In genomic region chr19:45177004-45177737, GRCm38 (mm10) we compare ENCODE assay signal across 8 mouse cellular contexts. TPM values are rescaled to one million over a fixed set of nuclear protein-coding genes. Genes with fewer than 3 reads are reported as not detected.
A peak's percentile ranks its signal among the peaks of the same experiment; 100 is the strongest.
DNase-seq lines count a peak whose midpoint lies in the region; ATAC-seq and TF ChIP-seq lines count a peak whose summit lies in the region.

No protein-coding gene starts in this region.

- H3K9ac ChIP-seq in intestine, postnatal 0 days (ENCODE audit: low read depth, low read length) = no peak overlapping the region
- H3K9ac ChIP-seq in limb, embryonic 12.5 days (replicated peaks) = no peak overlapping the region
- no peak overlapping the region; the same call in 1 of the 2 replicates for H3K9ac ChIP-seq in midbrain, embryonic 13.5 days (replicated peaks)

- H3ac ChIP-seq in C2C12 (ENCODE audit: control insufficient read depth, insufficient read length, low read depth) = no peak overlapping the region

- H3K79me3 ChIP-seq in C2C12 (ENCODE audit: low read depth) = no peaks in the 10 kb centered on the region

- no peaks in the 10 kb centered on the region for H3K9me3 ChIP-seq in intestine, postnatal 0 days (ENCODE audit: control insufficient read depth)
- H3K9me3 ChIP-seq in limb, embryonic 12.5 days = no peaks in the 10 kb centered on the region
- no peaks in the 10 kb centered on the region for H3K9me3 ChIP-seq in midbrain, embryonic 13.5 days

- peak overlapping the region; percentile 32 for H3K4me2 ChIP-seq in intestine, postnatal 0 days (replicated peaks; ENCODE audit: low read depth)
- peak overlapping the region; percentile 34 for H3K4me2 ChIP-seq in limb, embryonic 12.5 days
- H3K4me2 ChIP-seq in midbrain, embryonic 13.5 days (replicated peaks) = peak overlapping the region; percentile 39

- no peaks in the 10 kb centered on the region for H3K36me3 ChIP-seq in C2C12 (ENCODE audit: control insufficient read depth, insufficient read depth)
- no peaks in the 10 kb centered on the region for H3K36me3 ChIP-seq in intestine, postnatal 0 days (ENCODE audit: control insufficient read depth, insufficient read depth)
- no peaks in the 10 kb centered on the region for H3K36me3 ChIP-seq in limb, embryonic 12.5 days
- H3K36me3 ChIP-seq in midbrain, embryonic 13.5 days = no peaks in the 10 kb centered on the region
- H3K36me3 ChIP-seq in splenic B cell, adult 2 months (ENCODE audit: control insufficient read depth, insufficient read depth, low read length, poor library complexity, severe bottlenecking) = no peaks in the 10 kb centered on the region

- intact Hi-C loops in gastrocnemius, postnatal 36 days (cut with DNase I) = loop anchor here (5.0 kb wide), 1 partner anchor 370 kb away; no protein-coding TSS in a partner anchor

- no peak for ATAC-seq in intestine, postnatal 0 days
- ATAC-seq in limb, embryonic 12.5 days (ENCODE audit: insufficient number of reproducible peaks, insufficient read depth, low FRiP score, low TSS enrichment, low read depth) = no peak
- ATAC-seq in midbrain, embryonic 13.5 days = peak; percentile 80

- peak; percentile 83 for DNase-seq in adrenal gland, postnatal 14 days
- peak; percentile 69 for DNase-seq in embryo, embryonic 11.5 days (ENCODE audit: low read depth, low spot score)
- DNase-seq in gastrocnemius, postnatal 36 days = peak; percentile 55 to 60
- peak; percentile 71 for DNase-seq in splenic B cell, adult 2 months (ENCODE audit: low read depth, low spot score)

- no peaks in the 10 kb centered on the region for H3K4me1 ChIP-seq in intestine, postnatal 0 days (replicated peaks; ENCODE audit: control insufficient read depth, insufficient read depth, low read length)
- no peaks in the 10 kb centered on the region; the same call in 1 of the 2 replicates for H3K4me1 ChIP-seq in limb, embryonic 12.5 days (replicated peaks)
- 0 out of 2 replicates have a peak, but pooled peaks cover 4% of the 10 kb centered on the region for H3K4me1 ChIP-seq in midbrain, embryonic 13.5 days (replicated peaks)

- H3K79me2 ChIP-seq in C2C12 (ENCODE audit: control insufficient read depth, insufficient read depth) = no peaks in the 10 kb centered on the region

- no peak overlapping the region for H3K4me3 ChIP-seq in C2C12 (ENCODE audit: insufficient read depth, poor library complexity, severe bottlenecking)
- no peak overlapping the region for H3K4me3 ChIP-seq in intestine, postnatal 0 days (ENCODE audit: low read depth, low read length)
- no peak overlapping the region for H3K4me3 ChIP-seq in limb, embryonic 12.5 days (replicated peaks)
- peak overlapping the region; percentile 13; the same call in 1 of the 2 replicates for H3K4me3 ChIP-seq in midbrain, embryonic 13.5 days (replicated peaks)

- no peak overlapping the region for H3K27ac ChIP-seq in intestine, postnatal 0 days (ENCODE audit: low read depth, low read length)
- H3K27ac ChIP-seq in limb, embryonic 12.5 days = no peak overlapping the region
- no peak overlapping the region for H3K27ac ChIP-seq in midbrain, embryonic 13.5 days

- WGBS in intestine, postnatal 0 days = 17% methylated on average over 26 of the region's 26 CpGs
- 21% methylated on average over 26 of the region's 26 CpGs for WGBS in limb, embryonic 12.5 days
- WGBS in midbrain, embryonic 13.5 days = 23% methylated on average over 26 of the region's 26 CpGs

- no peaks in the 10 kb centered on the region for H3K27me3 ChIP-seq in C2C12 (ENCODE audit: control insufficient read depth, insufficient read depth, insufficient read length)
- H3K27me3 ChIP-seq in intestine, postnatal 0 days (replicated peaks; ENCODE audit: control insufficient read depth, insufficient read depth, low read length) = peaks cover 3% of the 10 kb centered on the region; the same call in 1 of the 2 replicates
- peaks cover 22% of the 10 kb centered on the region for H3K27me3 ChIP-seq in limb, embryonic 12.5 days
- H3K27me3 ChIP-seq in midbrain, embryonic 13.5 days = peaks cover 33% of the 10 kb centered on the region
- H3K27me3 ChIP-seq in splenic B cell, adult 2 months (ENCODE audit: control insufficient read depth, insufficient read depth, low read length, poor library complexity, severe bottlenecking) = no peaks in the 10 kb centered on the region

- peak; percentile 48 for TF ChIP-seq CTCF in C2C12 (IDR thresholded peaks at IDR 0.05; ENCODE audit: control insufficient read depth, insufficient read depth, insufficient read length)
- TF ChIP-seq CTCF in intestine, postnatal 0 days (IDR thresholded peaks at IDR 0.05; ENCODE audit: low read depth) = peak; percentile 91

TF ChIP-seq in C2C12, 6 proteins besides CTCF, POLR2A, EP300 and RAD21:
- no peak for TF ChIP-seq CEBPB (IDR thresholded peaks at IDR 0.05; ENCODE audit: low read depth)
- TF ChIP-seq USF1 (IDR thresholded peaks at IDR 0.05; ENCODE audit: low read depth) = no peak

RNA-seq across cellular contexts. Expression of gene Tlx1, which starts 26.7 kb away (rescaled TPM):
- not detected for polyA plus RNA-seq in C2C12 (2012; fragmentation: generic; extraction: Trizol)
- total RNA-seq in adrenal gland, postnatal 14 days (2021) = 0.44 TPM in 1 of 2 replicates, not detected in the other
- total RNA-seq in gastrocnemius, postnatal 36 days (2021) = not detected
- polyA plus RNA-seq in intestine, postnatal 0 days (2015; fragmentation: Nextera tagmentation; extraction: Ambion mirVana) = not detected in 2 replicates
- 0.39 and 0.63 TPM in 2 replicates for polyA plus RNA-seq in limb, embryonic 12.5 days (2016; fragmentation: Nextera tagmentation; extraction: Ambion mirVana)
- polyA plus RNA-seq in midbrain, embryonic 13.5 days (2015; fragmentation: Nextera tagmentation; extraction: Ambion mirVana) = 0.07 TPM in 1 of 2 replicates, not detected in the other

RNA-seq across cellular contexts. Expression of gene Lbx1, which starts 58.4 kb away (rescaled TPM):
- polyA plus RNA-seq in C2C12 (2012; fragmentation: generic; extraction: Trizol) = 0.02 TPM
- total RNA-seq in adrenal gland, postnatal 14 days (2021) = not detected in 2 replicates
- total RNA-seq in gastrocnemius, postnatal 36 days (2021) = 10 to 100 TPM; 48.9 to 50.8 TPM
- not detected in 2 replicates for polyA plus RNA-seq in intestine, postnatal 0 days (2015; fragmentation: Nextera tagmentation; extraction: Ambion mirVana)
- 2.8 and 3.1 TPM in 2 replicates for polyA plus RNA-seq in limb, embryonic 12.5 days (2016; fragmentation: Nextera tagmentation; extraction: Ambion mirVana)
- 0.13 TPM in 2 replicates for polyA plus RNA-seq in midbrain, embryonic 13.5 days (2015; fragmentation: Nextera tagmentation; extraction: Ambion mirVana)
